Mouse (Mus musculus) ovary, postnatal 14 days (tissue): ENCODE measurements at regions not wholly inside any gene's neighbourhood (a gene's known extent, or its start where the extent isn't known, plus 50 kb on each side); places are given as distances from the start of the nearest gene placed in this dataset.

Source experiments
- DNase-seq: peaks from one replicate; pipeline ENCODE4 v3.0.0; 2022; ENCODE audit warnings: low spot score

- DNase-seq = no peak
These were observed 124.0 kb upstream of the Tmc1 start for GRCm38 (mm10) chr19:21077771-21078548.

- DNase-seq = no peak
These were observed 114.4 kb upstream of the Tmc1 start for GRCm38 (mm10) chr19:21068381-21068780.

- DNase-seq = no peak
These were observed 112.6 kb upstream of the Tmc1 start for GRCm38 (mm10) chr19:21066432-21067113.

- DNase-seq = no peak
These were observed 110.9 kb upstream of the Tmc1 start for GRCm38 (mm10) chr19:21064902-21065301.

- DNase-seq = no peak
These were observed 99.9 kb upstream of the Tmc1 start for GRCm38 (mm10) chr19:21053597-21054544.

- DNase-seq = no peak
These were observed 98.8 kb upstream of the Tmc1 start for GRCm38 (mm10) chr19:21052771-21053170.

- no peak for DNase-seq
These were observed 97.9 kb upstream of the Tmc1 start for GRCm38 (mm10) chr19:21051872-21052271.

GRCm38 (mm10) chr19:21050994-21051721 is 97.2 kb upstream of the Tmc1 start:
- DNase-seq = no peak

- DNase-seq = no peak
These were observed 95.3 kb upstream of the Tmc1 start for GRCm38 (mm10) chr19:21049301-21049700.

- no peak for DNase-seq
These were observed 91.6 kb upstream of the Tmc1 start for GRCm38 (mm10) chr19:21045565-21045964.

GRCm38 (mm10) chr19:21043958-21044357 is 90.0 kb upstream of the Tmc1 start:
- no peak for DNase-seq

GRCm38 (mm10) chr19:21042536-21042935 is 88.5 kb upstream of the Tmc1 start:
- DNase-seq = no peak

- peak; percentile 51 for DNase-seq
These were observed 83.6 kb upstream of the Tmc1 start for GRCm38 (mm10) chr19:21037448-21038077.

- peak; percentile 13 for DNase-seq
These were observed 82.8 kb upstream of the Tmc1 start for GRCm38 (mm10) chr19:21036507-21037425.

GRCm38 (mm10) chr19:21035505-21035904 is 81.5 kb upstream of the Tmc1 start:
- DNase-seq = no peak

GRCm38 (mm10) chr19:21033991-21034390 is 80.0 kb upstream of the Tmc1 start:
- no peak for DNase-seq

- DNase-seq = no peak
These were observed 78.6 kb upstream of the Tmc1 start for GRCm38 (mm10) chr19:21032558-21032957.

- DNase-seq = no peak
These were observed 77.8 kb upstream of the Tmc1 start for GRCm38 (mm10) chr19:21031768-21032308.

- DNase-seq = no peak
These were observed 77.0 kb upstream of the Tmc1 start for GRCm38 (mm10) chr19:21030971-21031370.

- DNase-seq = no peak
These were observed 75.0 kb upstream of the Tmc1 start for GRCm38 (mm10) chr19:21028981-21029380.
